Mouse (Mus musculus) ES-Bruce4 (cell line): Measurements from ENCODE around the gene Fam167b.

Experiments used
- CTCF ChIP-seq: IDR thresholded peaks from one replicate; pipeline ENCODE4 v1.8.1; 2011; ENCODE audit warnings: low read depth, low read length
- EP300 ChIP-seq: IDR thresholded peaks from 2 replicates; pipeline ENCODE4 v1.6.1; 2011; ENCODE audit warnings: low read depth, low read length; ENCODE audit not compliant: insufficient read depth
- POLR2A ChIP-seq: IDR thresholded peaks from one replicate; pipeline ENCODE4 v1.8.1; 2011; ENCODE audit warnings: low read length; ENCODE audit not compliant: insufficient read depth

- TF ChIP-seq CTCF = no peak
- TF ChIP-seq EP300 = 0 out of 2 replicates have a peak, but pooled peaks have one; percentile 52
- TF ChIP-seq POLR2A = peak; percentile 58
Observed at GRCm38 (mm10) chr4:129556532-129557223, 21.7 kb downstream of the Fam167b start.
